Mouse (Mus musculus) myocyte (in vitro differentiated cells): ENCODE measurements around the gene Txndc17.

Experiments used
- MAX ChIP-seq: IDR thresholded peaks from one replicate; pipeline ENCODE4 v1.6.1; 2011; ENCODE audit warnings: low read depth, mild to moderate bottlenecking, control low read depth
- POLR2A ChIP-seq: IDR thresholded peaks from one replicate; pipeline ENCODE4 v1.6.1; 2011; ENCODE audit warnings: low read depth, mild to moderate bottlenecking, control low read depth, moderate library complexity; ENCODE audit not compliant: insufficient read length
- POLR2AphosphoS2 ChIP-seq: IDR thresholded peaks from one replicate; pipeline ENCODE4 v1.6.1; 2011; ENCODE audit warnings: low read depth, control low read depth; ENCODE audit not compliant: insufficient read length

- TF ChIP-seq POLR2A (no peak), POLR2AphosphoS2 (no peak), MAX (no peak)
These were observed 37.9 kb downstream of the Txndc17 start for GRCm38 (mm10) chr11:72245196-72245753.
